Mouse (Mus musculus): ENCODE results near the gene Olfr93. TPM values are rescaled to one million over a fixed set of nuclear protein-coding genes. Genes with fewer than 3 reads are reported as not detected.

The Olfr93 gene
- polyA plus RNA-seq (2014; fragmentation: Illumina TruSeq; extraction: RNeasy Lipid Tissue Mini Kit (QIAGEN cat#74804); ENCODE audit: low read depth, low replicate concordance): not detected

GRCm38 (mm10) chr17:37161394-37161793 lies at the start of gene Olfr93:
Olfr93 (minus strand) TSS chr17:37161494.

GRCm38 (mm10) chr17:37200894-37201293 lies 39.6 kb upstream of the Olfr93 start, which contains the start of gene Olfr94:
Olfr94 (minus strand) TSS chr17:37200994.

GRCm38 (mm10) chr17:37193656-37194055 lies 32.4 kb upstream of the Olfr93 start, which contains the start of gene Ubd:
Ubd (plus strand) TSS chr17:37193892.

GRCm38 (mm10) chr17:37119988-37120387 lies 41.3 kb downstream of the Olfr93 start, which contains the start of gene Olfr92:
Olfr92 (minus strand) TSS chr17:37120088.

GRCm38 (mm10) chr17:37098178-37098577 lies 63.1 kb downstream of the Olfr93 start, which contains the start of gene Olfr91:
Olfr91 (minus strand) TSS chr17:37098278.

Other genes starting within 250 kb of the Olfr93 start
- gene Rnf39, start 218.6 kb downstream of the Olfr93 start, polyA plus RNA-seq (2014; fragmentation: Illumina TruSeq; extraction: RNeasy Lipid Tissue Mini Kit (QIAGEN cat#74804); ENCODE audit: low read depth, low replicate concordance): 7.3 TPM
- gene Ppp1r11, start 209.8 kb downstream of the Olfr93 start, polyA plus RNA-seq (2014; fragmentation: Illumina TruSeq; extraction: RNeasy Lipid Tissue Mini Kit (QIAGEN cat#74804); ENCODE audit: low read depth, low replicate concordance): 9.2 TPM
- gene Znrd1, start 202.9 kb downstream of the Olfr93 start, polyA plus RNA-seq (2014; fragmentation: Illumina TruSeq; extraction: RNeasy Lipid Tissue Mini Kit (QIAGEN cat#74804); ENCODE audit: low read depth, low replicate concordance): 19.7 TPM
- 22.8 TPM for gene Znrd1as, start 202.9 kb downstream of the Olfr93 start, polyA plus RNA-seq (2014; fragmentation: Illumina TruSeq; extraction: RNeasy Lipid Tissue Mini Kit (QIAGEN cat#74804); ENCODE audit: low read depth, low replicate concordance)
- not detected for gene 2410137M14Rik, start 180.3 kb downstream of the Olfr93 start, polyA plus RNA-seq (2014; fragmentation: Illumina TruSeq; extraction: RNeasy Lipid Tissue Mini Kit (QIAGEN cat#74804); ENCODE audit: low read depth, low replicate concordance)
- gene H2-M5, start 172.0 kb downstream of the Olfr93 start, polyA plus RNA-seq (2014; fragmentation: Illumina TruSeq; extraction: RNeasy Lipid Tissue Mini Kit (QIAGEN cat#74804); ENCODE audit: low read depth, low replicate concordance): 0.28 TPM
- gene Zfp57, start 160.3 kb downstream of the Olfr93 start, polyA plus RNA-seq (2014; fragmentation: Illumina TruSeq; extraction: RNeasy Lipid Tissue Mini Kit (QIAGEN cat#74804); ENCODE audit: low read depth, low replicate concordance): 5.1 TPM
- gene Mog, start 138.1 kb downstream of the Olfr93 start, polyA plus RNA-seq (2014; fragmentation: Illumina TruSeq; extraction: RNeasy Lipid Tissue Mini Kit (QIAGEN cat#74804); ENCODE audit: low read depth, low replicate concordance): not detected
- gene Gabbr1, start 115.5 kb downstream of the Olfr93 start, polyA plus RNA-seq (2014; fragmentation: Illumina TruSeq; extraction: RNeasy Lipid Tissue Mini Kit (QIAGEN cat#74804); ENCODE audit: low read depth, low replicate concordance): 42.1 TPM
- not detected for gene Olfr90, start 73.0 kb downstream of the Olfr93 start, polyA plus RNA-seq (2014; fragmentation: Illumina TruSeq; extraction: RNeasy Lipid Tissue Mini Kit (QIAGEN cat#74804); ENCODE audit: low read depth, low replicate concordance)
- gene Olfr91, start 63.2 kb downstream of the Olfr93 start, polyA plus RNA-seq (2014; fragmentation: Illumina TruSeq; extraction: RNeasy Lipid Tissue Mini Kit (QIAGEN cat#74804); ENCODE audit: low read depth, low replicate concordance): not detected
- not detected for gene Olfr92, start 41.4 kb downstream of the Olfr93 start, polyA plus RNA-seq (2014; fragmentation: Illumina TruSeq; extraction: RNeasy Lipid Tissue Mini Kit (QIAGEN cat#74804); ENCODE audit: low read depth, low replicate concordance)
- 12.9 TPM for gene Ubd, start 32.4 kb upstream of the Olfr93 start, polyA plus RNA-seq (2014; fragmentation: Illumina TruSeq; extraction: RNeasy Lipid Tissue Mini Kit (QIAGEN cat#74804); ENCODE audit: low read depth, low replicate concordance)
- gene Olfr94, start 39.5 kb upstream of the Olfr93 start, polyA plus RNA-seq (2014; fragmentation: Illumina TruSeq; extraction: RNeasy Lipid Tissue Mini Kit (QIAGEN cat#74804); ENCODE audit: low read depth, low replicate concordance): not detected
- not detected for gene Olfr95, start 51.6 kb upstream of the Olfr93 start, polyA plus RNA-seq (2014; fragmentation: Illumina TruSeq; extraction: RNeasy Lipid Tissue Mini Kit (QIAGEN cat#74804); ENCODE audit: low read depth, low replicate concordance)
- not detected for gene Olfr96, start 58.7 kb upstream of the Olfr93 start, polyA plus RNA-seq (2014; fragmentation: Illumina TruSeq; extraction: RNeasy Lipid Tissue Mini Kit (QIAGEN cat#74804); ENCODE audit: low read depth, low replicate concordance)
- not detected for gene Olfr97, start 75.8 kb upstream of the Olfr93 start, polyA plus RNA-seq (2014; fragmentation: Illumina TruSeq; extraction: RNeasy Lipid Tissue Mini Kit (QIAGEN cat#74804); ENCODE audit: low read depth, low replicate concordance)
- not detected for gene Olfr98, start 102.3 kb upstream of the Olfr93 start, polyA plus RNA-seq (2014; fragmentation: Illumina TruSeq; extraction: RNeasy Lipid Tissue Mini Kit (QIAGEN cat#74804); ENCODE audit: low read depth, low replicate concordance)
- 3.1 TPM for gene H2-M3, start 108.7 kb upstream of the Olfr93 start, polyA plus RNA-seq (2014; fragmentation: Illumina TruSeq; extraction: RNeasy Lipid Tissue Mini Kit (QIAGEN cat#74804); ENCODE audit: low read depth, low replicate concordance)
- gene Olfr99, start 122.0 kb upstream of the Olfr93 start, polyA plus RNA-seq (2014; fragmentation: Illumina TruSeq; extraction: RNeasy Lipid Tissue Mini Kit (QIAGEN cat#74804); ENCODE audit: low read depth, low replicate concordance): not detected
- not detected for gene Olfr101, start 142.8 kb upstream of the Olfr93 start, polyA plus RNA-seq (2014; fragmentation: Illumina TruSeq; extraction: RNeasy Lipid Tissue Mini Kit (QIAGEN cat#74804); ENCODE audit: low read depth, low replicate concordance)
- not detected for gene Olfr102, start 155.6 kb upstream of the Olfr93 start, polyA plus RNA-seq (2014; fragmentation: Illumina TruSeq; extraction: RNeasy Lipid Tissue Mini Kit (QIAGEN cat#74804); ENCODE audit: low read depth, low replicate concordance)
- gene Olfr103, start 178.2 kb upstream of the Olfr93 start, polyA plus RNA-seq (2014; fragmentation: Illumina TruSeq; extraction: RNeasy Lipid Tissue Mini Kit (QIAGEN cat#74804); ENCODE audit: low read depth, low replicate concordance): not detected
- gene Olfr104-ps, start 198.1 kb upstream of the Olfr93 start, polyA plus RNA-seq (2014; fragmentation: Illumina TruSeq; extraction: RNeasy Lipid Tissue Mini Kit (QIAGEN cat#74804); ENCODE audit: low read depth, low replicate concordance): not detected
- not detected for gene Olfr105-ps, start 217.5 kb upstream of the Olfr93 start, polyA plus RNA-seq (2014; fragmentation: Illumina TruSeq; extraction: RNeasy Lipid Tissue Mini Kit (QIAGEN cat#74804); ENCODE audit: low read depth, low replicate concordance)
- not detected for gene Olfr106-ps, start 228.9 kb upstream of the Olfr93 start, polyA plus RNA-seq (2014; fragmentation: Illumina TruSeq; extraction: RNeasy Lipid Tissue Mini Kit (QIAGEN cat#74804); ENCODE audit: low read depth, low replicate concordance)
- not detected for gene Olfr107, start 237.7 kb upstream of the Olfr93 start, polyA plus RNA-seq (2014; fragmentation: Illumina TruSeq; extraction: RNeasy Lipid Tissue Mini Kit (QIAGEN cat#74804); ENCODE audit: low read depth, low replicate concordance)

Measured in sigmoid colon, adult 10 weeks (tissue).